Mouse (Mus musculus) intestine, embryonic 14.5 days (tissue): ENCODE measurements around the gene 4933407L21Rik. TPM values are rescaled to one million over a fixed set of nuclear protein-coding genes. Genes with fewer than 3 reads are reported as not detected.

Source experiments
- ATAC-seq: fragments of 200-750 bp; cut with Nextera tagmentation; replicated peaks from 2 replicates; pipeline ENCODE4 v1.8.0; 2017; ENCODE audit warnings: low read depth, moderate number of reproducible peaks, moderate TSS enrichment, moderate library complexity; ENCODE audit not compliant: low FRiP score, low TSS enrichment
- DNase-seq: peaks from one replicate; pipeline ENCODE4 v3.0.0-alpha.2; 2018; ENCODE audit warnings: low spot score
- H3K27ac ChIP-seq: fragments of 300-500 bp; sonication (generic); 2 replicates; pipeline ENCODE4 v1.5.1; 2014; ENCODE audit warnings: low read depth, mild to moderate bottlenecking, control low read depth
- H3K27me3 ChIP-seq: fragments of 300-500 bp; sonication (generic); replicated peaks from 2 replicates; pipeline ENCODE4 v1.6.1; 2014; ENCODE audit warnings: low read length, control low read depth; ENCODE audit not compliant: control insufficient read depth, insufficient read depth
- H3K36me3 ChIP-seq: fragments of 300-500 bp; sonication (generic); 2 replicates; pipeline ENCODE4 v1.6.1; 2014; ENCODE audit warnings: low read length, control low read depth; ENCODE audit not compliant: control insufficient read depth, insufficient read depth
- H3K4me1 ChIP-seq: fragments of 300-500 bp; sonication (generic); replicated peaks from 2 replicates; pipeline ENCODE4 v1.6.1; 2014; ENCODE audit warnings: low read length, control low read depth, mixed read lengths; ENCODE audit not compliant: control insufficient read depth, insufficient read depth
- H3K4me2 ChIP-seq: fragments of 300-500 bp; sonication (generic); 2 replicates; pipeline ENCODE4 v1.6.1; 2014; ENCODE audit warnings: low read length
- H3K4me3 ChIP-seq: fragments of 300-500 bp; sonication (generic); 2 replicates; pipeline ENCODE4 v1.5.1; 2014; ENCODE audit warnings: low read depth, low read length, control low read depth, mixed read lengths
- H3K9ac ChIP-seq: fragments of 300-500 bp; sonication (generic); 2 replicates; pipeline ENCODE4 v1.6.1; 2014; ENCODE audit warnings: mild to moderate bottlenecking, low read length
- H3K9me3 ChIP-seq: fragments of 300-500 bp; sonication (generic); 2 replicates; pipeline ENCODE4 v1.6.1; 2016; ENCODE audit warnings: low read length, control low read depth; ENCODE audit not compliant: control insufficient read depth
- WGBS: fragments of 180-500 bp; shearing (Covaris S2); extraction: QIAGEN DNeasy Blood & Tissue Kit; methylation state at CpG from one replicate; pipeline ENCODE4 v1.1.7; 2014; 5-methylcytosine and 5-hydroxymethylcytosine counted together
- polyA plus RNA-seq: library from polyadenylated mRNA; unstranded; fragments of >200 nt; fragmentation: Nextera tagmentation; extraction: Ambion mirVana; gene quantifications from 2 replicates; pipeline ENCODE4 v1.2.1, GENCODE M21; 2014

The 4933407L21Rik gene
- polyA plus RNA-seq, 1 experiment from 2014 or later: 0.28 TPM

DNA sequence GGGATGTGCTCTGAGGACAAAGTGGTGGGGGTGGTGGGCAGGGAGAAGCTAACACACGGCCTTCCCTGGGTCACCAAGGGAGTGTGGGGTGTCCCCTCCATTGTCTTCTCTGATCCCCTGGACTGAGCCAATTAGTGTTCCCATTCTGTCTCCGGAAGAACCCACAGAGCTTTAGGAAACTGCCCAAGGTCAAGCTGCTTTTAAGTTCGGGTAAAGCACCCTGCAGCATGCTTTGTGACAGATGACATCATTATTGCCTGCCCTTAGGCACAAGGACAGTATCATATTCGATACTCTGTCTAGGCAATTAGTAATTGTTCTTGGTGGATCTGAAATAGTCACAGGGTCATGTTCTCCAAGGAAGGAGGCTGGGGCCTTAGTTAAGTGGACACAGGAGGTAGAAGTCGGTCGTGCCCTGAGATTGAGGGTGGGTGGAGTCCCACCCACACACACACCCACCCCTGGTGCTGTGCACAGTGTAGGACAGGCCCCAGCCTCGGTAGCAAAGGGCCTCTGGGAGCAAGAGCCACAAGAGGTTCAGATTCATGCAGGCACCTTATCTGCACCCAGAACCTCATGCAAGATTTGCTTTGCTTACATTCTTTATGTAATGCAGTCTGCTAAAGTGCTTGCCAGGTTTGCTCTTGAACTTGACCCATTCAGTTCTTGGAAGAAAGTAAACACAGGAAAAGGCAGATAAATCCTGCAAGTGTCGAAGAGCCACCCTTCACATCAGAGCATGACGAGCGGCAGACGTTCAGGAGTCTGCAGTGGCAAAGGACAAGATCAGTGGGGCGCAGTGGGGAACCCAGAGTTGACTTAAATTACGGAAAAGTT, 19.3 kb upstream of the 4933407L21Rik start:
- H3K9me3 ChIP-seq: no peaks in the 10 kb centered on the region
- H3K4me2 ChIP-seq: no peak overlapping the region
- H3K27me3 ChIP-seq: no peaks in the 10 kb centered on the region
- DNase-seq (no peak), ATAC-seq (peak; percentile 54; the same call in 1 of the 2 replicates)
- H3K27ac ChIP-seq: peak overlapping the region; percentile 33; the same call in 1 of the 2 replicates
- H3K9ac ChIP-seq: no peak overlapping the region
- peaks cover 44% of the 10 kb centered on the region for H3K36me3 ChIP-seq
- WGBS: 30% methylated on average over 13 of the region's 13 CpGs
- H3K4me3 ChIP-seq: no peak overlapping the region
- peaks cover 8% of the 10 kb centered on the region for H3K4me1 ChIP-seq

GRCm38 (mm10) chr1:85913078-85913755, 15.1 kb upstream of the 4933407L21Rik start:
- no peaks in the 10 kb centered on the region for H3K9me3 ChIP-seq
- ATAC-seq (no peak), DNase-seq (no peak)
- H3K36me3 ChIP-seq: peaks cover 2% of the 10 kb centered on the region; the same call in 1 of the 2 replicates
- 91% methylated on average over 7 of the region's 7 CpGs for WGBS
- no peak overlapping the region for H3K27ac ChIP-seq
- no peak overlapping the region for H3K9ac ChIP-seq
- H3K4me3 ChIP-seq: no peak overlapping the region
- H3K27me3 ChIP-seq: no peaks in the 10 kb centered on the region
- H3K4me1 ChIP-seq: peaks cover 8% of the 10 kb centered on the region
- no peak overlapping the region for H3K4me2 ChIP-seq

GRCm38 (mm10) chr1:85915890-85916289, 12.4 kb upstream of the 4933407L21Rik start:
- Histone ChIP-seq H3K36me3 (no peaks in the 10 kb centered on the region), H3K4me1 (no peaks in the 10 kb centered on the region), H3K27ac (no peak overlapping the region), H3K9me3 (no peaks in the 10 kb centered on the region), H3K27me3 (no peaks in the 10 kb centered on the region), H3K4me2 (no peak overlapping the region), H3K4me3 (no peak overlapping the region), H3K9ac (no peak overlapping the region)
- ATAC-seq (no peak), DNase-seq (no peak)

DNA sequence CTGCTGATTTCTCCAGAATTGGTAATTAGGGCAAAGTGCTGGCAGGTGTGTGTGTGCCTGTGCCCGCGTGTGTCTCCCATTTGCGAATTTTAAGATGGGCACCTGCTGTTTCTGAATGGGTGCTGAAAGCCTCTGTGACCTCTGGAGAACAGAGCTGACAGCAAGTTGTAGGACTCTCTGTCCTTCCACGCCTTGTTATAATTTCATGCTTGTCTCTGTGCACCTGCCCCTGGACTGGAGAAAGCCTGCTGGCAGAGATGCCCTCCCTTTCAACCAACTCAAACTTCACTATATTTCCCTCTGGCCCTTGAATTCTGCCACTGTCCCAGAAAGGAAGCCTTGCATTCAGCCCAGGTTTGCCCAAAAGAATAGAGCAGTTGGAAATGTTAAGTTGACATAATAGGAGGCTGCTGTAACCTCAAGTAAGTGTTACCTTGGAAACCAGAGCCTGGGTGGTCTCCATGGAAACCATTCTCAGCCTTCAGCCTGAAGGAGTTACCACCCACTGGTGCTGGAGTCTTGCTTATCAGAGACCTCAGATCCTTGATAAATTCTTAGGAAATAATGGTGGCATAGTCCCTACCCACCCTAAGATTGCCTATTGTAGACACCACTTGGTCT, 11.3 kb upstream of the 4933407L21Rik start:
- H3K27me3 ChIP-seq: no peaks in the 10 kb centered on the region
- no peaks in the 10 kb centered on the region for H3K9me3 ChIP-seq
- H3K27ac ChIP-seq: no peak overlapping the region
- no peaks in the 10 kb centered on the region for H3K4me1 ChIP-seq
- no peak overlapping the region for H3K9ac ChIP-seq
- WGBS: 52% methylated on average over 4 of the region's 4 CpGs
- H3K4me3 ChIP-seq: no peak overlapping the region
- ATAC-seq (no peak), DNase-seq (no peak)
- no peak overlapping the region for H3K4me2 ChIP-seq
- H3K36me3 ChIP-seq: no peaks in the 10 kb centered on the region

DNA sequence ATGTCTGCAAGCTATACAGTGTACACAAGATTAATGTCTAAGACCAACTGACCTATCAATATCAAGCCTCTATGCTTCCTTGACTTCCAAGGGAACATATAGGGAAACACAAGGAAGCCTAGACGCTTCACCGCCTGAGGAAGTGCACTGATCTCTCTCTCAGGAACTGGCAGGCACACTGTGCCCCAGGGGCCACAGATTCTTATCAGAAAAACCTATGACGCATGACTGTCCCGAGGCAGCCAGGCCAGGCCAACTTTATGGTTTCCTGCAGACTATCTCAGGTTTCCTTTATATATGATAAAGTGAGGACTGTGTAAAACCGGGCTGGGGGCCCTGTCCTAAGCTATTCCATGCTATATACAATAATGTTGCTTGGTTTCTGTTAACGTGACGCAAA, 8.7 kb upstream of the 4933407L21Rik start:
- no peak for ATAC-seq
- Histone ChIP-seq H3K9me3 (no peaks in the 10 kb centered on the region), H3K4me1 (no peaks in the 10 kb centered on the region), H3K36me3 (no peaks in the 10 kb centered on the region), H3K27me3 (no peaks in the 10 kb centered on the region), H3K27ac (no peak overlapping the region), H3K4me2 (no peak overlapping the region), H3K9ac (no peak overlapping the region), H3K4me3 (no peak overlapping the region)
- DNase-seq: no peak
- 70% methylated on average over 7 of the region's 7 CpGs for WGBS

DNA sequence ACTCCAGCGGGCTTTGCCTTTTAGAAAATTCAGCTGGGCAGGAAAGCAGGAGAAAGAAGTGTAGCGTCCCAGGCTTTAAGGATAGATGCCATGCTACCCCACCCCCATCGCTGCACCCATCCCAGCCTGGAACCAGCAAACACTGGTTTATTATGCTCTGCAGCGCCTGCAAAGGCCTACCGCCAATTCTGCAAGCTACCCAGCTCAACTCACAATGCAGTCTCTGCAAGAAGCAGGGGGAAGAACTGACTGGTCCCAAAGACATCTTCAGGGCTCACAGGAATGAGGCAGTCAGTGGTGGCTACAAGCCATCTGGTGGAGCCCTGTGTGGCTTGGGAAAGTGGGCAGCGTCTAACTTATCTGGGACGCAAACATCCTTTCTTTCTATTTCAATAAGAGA, 6.6 kb upstream of the 4933407L21Rik start:
- 79% methylated on average over 7 of the region's 7 CpGs for WGBS
- H3K9me3 ChIP-seq: no peaks in the 10 kb centered on the region
- no peak for ATAC-seq

GRCm38 (mm10) chr1:85922127-85922864, 6.0 kb upstream of the 4933407L21Rik start:
- no peaks in the 10 kb centered on the region for H3K36me3 ChIP-seq
- H3K9me3 ChIP-seq: no peaks in the 10 kb centered on the region
- H3K4me1 ChIP-seq: no peaks in the 10 kb centered on the region
- no peak overlapping the region for H3K9ac ChIP-seq
- WGBS: 69% methylated on average over 7 of the region's 7 CpGs
- no peak overlapping the region for H3K27ac ChIP-seq
- no peak overlapping the region for H3K4me3 ChIP-seq
- H3K27me3 ChIP-seq: no peaks in the 10 kb centered on the region
- no peak overlapping the region for H3K4me2 ChIP-seq
- ATAC-seq (no peak), DNase-seq (no peak)

More for the DNA sequence above, 6.6 kb upstream of the 4933407L21Rik start:
- Histone ChIP-seq H3K4me2 (no peak overlapping the region), H3K27me3 (no peaks in the 10 kb centered on the region), H3K27ac (no peak overlapping the region), H3K36me3 (no peaks in the 10 kb centered on the region), H3K4me3 (no peak overlapping the region), H3K9ac (no peak overlapping the region), H3K4me1 (no peaks in the 10 kb centered on the region)
- DNase-seq: no peak

DNA sequence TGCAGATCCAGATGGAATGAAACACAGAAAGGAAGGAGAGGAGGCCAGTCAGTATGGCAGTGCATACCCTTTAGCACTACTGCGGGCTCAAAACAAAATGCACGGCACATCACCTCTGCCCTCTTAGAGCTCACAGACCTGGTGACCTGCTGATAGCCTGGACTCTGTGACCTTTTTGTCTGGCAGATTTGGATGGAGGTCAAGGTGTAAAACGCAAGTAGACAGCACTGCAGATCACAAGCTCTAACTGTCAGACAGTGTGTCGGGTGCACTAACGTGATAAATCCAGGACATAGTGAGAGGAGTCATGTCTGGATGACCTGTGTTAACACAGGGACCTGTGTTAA, 5.4 kb upstream of the 4933407L21Rik start:
- H3K27me3 ChIP-seq: no peaks in the 10 kb centered on the region
- no peak overlapping the region for H3K4me2 ChIP-seq
- no peak for DNase-seq
- ATAC-seq: no peak
- H3K9ac ChIP-seq: no peak overlapping the region
- no peaks in the 10 kb centered on the region for H3K9me3 ChIP-seq
- H3K36me3 ChIP-seq: no peaks in the 10 kb centered on the region
- no peak overlapping the region for H3K4me3 ChIP-seq
- 59% methylated on average over 5 of the region's 5 CpGs for WGBS
- no peak overlapping the region for H3K27ac ChIP-seq
- no peaks in the 10 kb centered on the region for H3K4me1 ChIP-seq
